Mouse (Mus musculus): ENCODE data around the gene Fam83g.
A peak's percentile ranks its signal among the peaks of the same experiment; 100 is the strongest.

Fam83g gene

GRCm38 (mm10) chr11:61715130-61715529 is 31.2 kb downstream of the Fam83g start:
- DNase-seq (ENCODE audit: low read depth, low spot score): no peak

- no peak for DNase-seq (ENCODE audit: low read depth, low spot score)
Measured at GRCm38 (mm10) chr11:61717990-61718389, 34.1 kb downstream of the Fam83g start.

GRCm38 (mm10) chr11:61719387-61719786 is 35.5 kb downstream of the Fam83g start:
- no peak for DNase-seq (ENCODE audit: low read depth, low spot score)

GRCm38 (mm10) chr11:61719826-61720225 is 35.9 kb downstream of the Fam83g start:
- no peak for DNase-seq (ENCODE audit: low read depth, low spot score)

- no peak for DNase-seq (ENCODE audit: low read depth, low spot score)
Measured at GRCm38 (mm10) chr11:61720636-61721035, 36.7 kb downstream of the Fam83g start, which contains the start of gene Slc5a10. TSS of gene Slc5a10 (minus strand) at chr11:61720826.

- DNase-seq (ENCODE audit: low read depth, low spot score): no peak
Measured at GRCm38 (mm10) chr11:61722077-61722476, 38.2 kb downstream of the Fam83g start.

GRCm38 (mm10) chr11:61728037-61728436 is 44.1 kb downstream of the Fam83g start:
- no peak for DNase-seq (ENCODE audit: low read depth, low spot score)

- DNase-seq (ENCODE audit: low read depth, low spot score): no peak
Measured at GRCm38 (mm10) chr11:61732672-61733071, 48.8 kb downstream of the Fam83g start.

GRCm38 (mm10) chr11:61737290-61737689 is 53.4 kb downstream of the Fam83g start:
- no peak for DNase-seq (ENCODE audit: low read depth, low spot score)

GRCm38 (mm10) chr11:61740500-61740899 is 56.6 kb downstream of the Fam83g start:
- DNase-seq (ENCODE audit: low read depth, low spot score): peak; percentile 9

GRCm38 (mm10) chr11:61743768-61744167 is 59.9 kb downstream of the Fam83g start:
- DNase-seq (ENCODE audit: low read depth, low spot score): no peak

GRCm38 (mm10) chr11:61744460-61744859 is 60.6 kb downstream of the Fam83g start:
- DNase-seq (ENCODE audit: low read depth, low spot score): peak; percentile 45

- no peak for DNase-seq (ENCODE audit: low read depth, low spot score)
Measured at GRCm38 (mm10) chr11:61745781-61746180, 61.9 kb downstream of the Fam83g start.

- peak; percentile 17 for DNase-seq (ENCODE audit: low read depth, low spot score)
Measured at GRCm38 (mm10) chr11:61747161-61747560, 63.3 kb downstream of the Fam83g start.

- DNase-seq (ENCODE audit: low read depth, low spot score): peak; percentile 51
Measured at GRCm38 (mm10) chr11:61751612-61752011, 67.7 kb downstream of the Fam83g start.

GRCm38 (mm10) chr11:61757151-61757550 is 73.3 kb downstream of the Fam83g start:
- no peak for DNase-seq (ENCODE audit: low read depth, low spot score)

All from 3T3-L1 (cell line).